In genomic region chr4:117097969-117098763, GRCm38 (mm10) we compare ENCODE assay signal across 10 mouse cellular contexts. TPM values are rescaled to one million over a fixed set of nuclear protein-coding genes. Genes with fewer than 3 reads are reported as not detected.
DNase-seq lines count a peak whose midpoint lies in the region; ATAC-seq and TF ChIP-seq lines count a peak whose summit lies in the region.
"Had no signal": no experiment of that assay in that cellular context is flagged by ENCODE, and none has a peak within 500 bp of the region (broad histone marks: within the 10 kb centered on the region; RNA-seq: fewer than 3 reads in every experiment).

No protein-coding gene starts in this region.

- no peak for TF ChIP-seq CTCF in forebrain, postnatal 0 days (IDR thresholded peaks at IDR 0.05; ENCODE audit: low read depth)

- H3K36me3 ChIP-seq in heart, embryonic 13.5 days: no peaks in the 10 kb centered on the region
- H3K36me3 ChIP-seq in heart, embryonic 10.5 days: peaks cover 4% of the 10 kb centered on the region; the same call in 1 of the 2 replicates
- peaks cover 8% of the 10 kb centered on the region for H3K36me3 ChIP-seq in ES-E14 (ENCODE audit: control insufficient read depth, insufficient read depth, low read length, poor library complexity, severe bottlenecking)
- peaks cover 2% of the 10 kb centered on the region; the same call in 1 of the 2 replicates for H3K36me3 ChIP-seq in forebrain, postnatal 0 days (ENCODE audit: insufficient read depth)
- H3K36me3 ChIP-seq in midbrain, embryonic 11.5 days (ENCODE audit: control insufficient read depth, insufficient read depth, low read length): no peaks in the 10 kb centered on the region
- H3K36me3 ChIP-seq: liver, embryonic 15.5 days had no signal

- peaks cover 7% of the 10 kb centered on the region; the same call in 1 of the 2 replicates for H3K27me3 ChIP-seq in heart, embryonic 13.5 days (replicated peaks)
- peaks cover 3% of the 10 kb centered on the region; the same call in 1 of the 2 replicates for H3K27me3 ChIP-seq in heart, embryonic 10.5 days (ENCODE audit: insufficient read depth, poor library complexity, severe bottlenecking)
- H3K27me3 ChIP-seq in forebrain, postnatal 0 days (ENCODE audit: insufficient read depth, low read length): no peaks in the 10 kb centered on the region
- peaks cover 9% of the 10 kb centered on the region for H3K27me3 ChIP-seq in midbrain, embryonic 11.5 days (ENCODE audit: control insufficient read depth, insufficient read depth, low read length)

- intact Hi-C loops in left cerebral cortex, postnatal 10 days (cut with DNase I): loop anchor here (5.0 kb wide), 1 partner anchor 46 kb away; no protein-coding TSS in a partner anchor
- intact Hi-C loops in left cerebral cortex, postnatal 36 days (cut with DNase I): no loop called here

- no peaks in the 10 kb centered on the region for H3K9me3 ChIP-seq in heart, embryonic 13.5 days
- no peaks in the 10 kb centered on the region for H3K9me3 ChIP-seq in heart, embryonic 10.5 days
- H3K9me3 ChIP-seq in ES-E14 (ENCODE audit: control insufficient read depth, insufficient read depth, low read depth, low read length): no peaks in the 10 kb centered on the region
- no peaks in the 10 kb centered on the region for H3K9me3 ChIP-seq in forebrain, postnatal 0 days (ENCODE audit: low read length)
- no peaks in the 10 kb centered on the region for H3K9me3 ChIP-seq in midbrain, embryonic 11.5 days (ENCODE audit: control insufficient read depth, low read length)
- H3K9me3 ChIP-seq: liver, embryonic 15.5 days had no signal

- DNase-seq in heart, embryonic 10.5 days (ENCODE audit: low spot score): no peak
- no peak for DNase-seq in ES-E14 (ENCODE audit: low read depth, low spot score)
- DNase-seq in forebrain, postnatal 0 days: no peak
- peak; percentile 83 for DNase-seq in midbrain, embryonic 11.5 days (ENCODE audit: low spot score, missing footprints)
- DNase-seq in urinary bladder, postnatal 4 days (ENCODE audit: low spot score in 2 of 2): no peak
- no peak for DNase-seq in left cerebral cortex, postnatal 10 days (ENCODE audit: extremely low spot score in 1 of 2, low spot score in 2 of 2)
- DNase-seq in left cerebral cortex, postnatal 36 days (ENCODE audit: low spot score in 2 of 2): no peak

- H3K4me3 ChIP-seq in heart, embryonic 13.5 days: peak overlapping the region; percentile 61; the same call in 1 of the 2 replicates
- no peak overlapping the region for H3K4me3 ChIP-seq in heart, embryonic 10.5 days
- no peak overlapping the region; a peak in 1 of 4 replicates for H3K4me3 ChIP-seq in ES-E14 (ENCODE audit: insufficient read depth in 1 of 2, low read depth in 1 of 2, low read length in 2 of 2, poor library complexity in 1 of 2, severe bottlenecking in 1 of 2)
- H3K4me3 ChIP-seq in forebrain, postnatal 0 days (ENCODE audit: low read depth, low read length): no peak overlapping the region
- no peak overlapping the region; the same call in 1 of the 2 replicates for H3K4me3 ChIP-seq in midbrain, embryonic 11.5 days (ENCODE audit: low read depth, low read length)
- H3K4me3 ChIP-seq: heart, adult 2 months; liver, embryonic 15.5 days had no signal

- in situ Hi-C loops in ES-E14 (cut with MboI; ENCODE audit: low sequenced_read_pairs in 2 of 2, unreplicated experiment in 2 of 2): no loop called here

- no peak overlapping the region for H3K9ac ChIP-seq in heart, embryonic 13.5 days
- no peak overlapping the region for H3K9ac ChIP-seq in ES-E14 (ENCODE audit: insufficient read depth, low read depth, low read length, poor library complexity, severe bottlenecking)
- H3K9ac ChIP-seq in forebrain, postnatal 0 days: no peak overlapping the region
- H3K9ac ChIP-seq in midbrain, embryonic 11.5 days (ENCODE audit: low read length): no peak overlapping the region
- H3K9ac ChIP-seq: liver, embryonic 15.5 days had no signal

- ATAC-seq in heart, embryonic 13.5 days (ENCODE audit: extremely low read depth, insufficient number of reproducible peaks, low FRiP score, low TSS enrichment): no peak
- no peak for ATAC-seq in forebrain, postnatal 0 days
- ATAC-seq in midbrain, embryonic 11.5 days (ENCODE audit: low FRiP score): no peak

- peak overlapping the region; percentile 80; the same call in 1 of the 2 replicates for H3K27ac ChIP-seq in heart, embryonic 13.5 days (replicated peaks)
- no peak overlapping the region for H3K27ac ChIP-seq in heart, embryonic 10.5 days
- peak overlapping the region; percentile 55; the same call in 1 of the 2 replicates for H3K27ac ChIP-seq in ES-E14 (ENCODE audit: insufficient read depth, low read depth, low read length, poor library complexity, severe bottlenecking)
- H3K27ac ChIP-seq in forebrain, postnatal 0 days (ENCODE audit: low read depth, low read length): no peak overlapping the region
- H3K27ac ChIP-seq in midbrain, embryonic 11.5 days (ENCODE audit: low read depth, low read length): no peak overlapping the region
- H3K27ac ChIP-seq: heart, adult 2 months; liver, embryonic 15.5 days had no signal

- WGBS in heart, embryonic 13.5 days: 63% methylated on average over 8 of the region's 8 CpGs
- 70% methylated on average over 8 of the region's 8 CpGs for WGBS in heart, embryonic 10.5 days
- WGBS in forebrain, postnatal 0 days: 64% methylated on average over 8 of the region's 8 CpGs
- WGBS in midbrain, embryonic 11.5 days: 49% methylated on average over 8 of the region's 8 CpGs

- peaks cover 25% of the 10 kb centered on the region for H3K4me1 ChIP-seq in heart, embryonic 13.5 days
- H3K4me1 ChIP-seq in heart, embryonic 10.5 days: peaks cover 24% of the 10 kb centered on the region
- peaks cover 5 to 23% of the 10 kb centered on the region in 2 experiments; a peak in 3 of 4 replicates for H3K4me1 ChIP-seq in ES-E14 (ENCODE audit: control insufficient read depth in 2 of 2, insufficient read depth in 2 of 2, low read length in 2 of 2, poor library complexity in 1 of 2)
- peaks cover 9% of the 10 kb centered on the region; the same call in 1 of the 2 replicates for H3K4me1 ChIP-seq in forebrain, postnatal 0 days (ENCODE audit: insufficient read depth)
- peaks cover 23% of the 10 kb centered on the region for H3K4me1 ChIP-seq in midbrain, embryonic 11.5 days (ENCODE audit: control insufficient read depth, insufficient read depth, low read length)

- peak overlapping the region; percentile 90 for H3K4me2 ChIP-seq in heart, embryonic 13.5 days
- peak overlapping the region; percentile 97 for H3K4me2 ChIP-seq in forebrain, postnatal 0 days (ENCODE audit: low read depth)
- H3K4me2 ChIP-seq in midbrain, embryonic 11.5 days: peak overlapping the region; percentile 3; the same call in 1 of the 2 replicates
- H3K4me2 ChIP-seq: liver, embryonic 15.5 days had no signal

RNA-seq across cellular contexts. Expression of gene Ptch2, which starts 2.3 kb away (rescaled TPM):
- 3.1 and 3.6 TPM in 2 replicates for polyA plus RNA-seq in heart, embryonic 13.5 days (2015; fragmentation: Nextera tagmentation; extraction: Ambion mirVana)
- 2.9 and 3.5 TPM in 2 replicates for polyA plus RNA-seq in heart, embryonic 10.5 days (2016; fragmentation: Nextera tagmentation; extraction: Ambion mirVana)
- 28.2 and 80.0 TPM in 2 replicates for total RNA-seq in ES-E14 (2012; rRNA removed)
- 4.0 and 8.6 TPM in 2 replicates for total RNA-seq in forebrain, postnatal 0 days (2014; rRNA removed)
- 0.96 and 1.9 TPM in 2 replicates for polyA plus RNA-seq in forebrain, postnatal 0 days (2015; fragmentation: Nextera tagmentation; extraction: Ambion mirVana)
- 3.6 and 5.0 TPM in 2 replicates for polyA plus RNA-seq in midbrain, embryonic 11.5 days (2014; fragmentation: Nextera tagmentation; extraction: Ambion mirVana)
- total RNA-seq in left cerebral cortex, postnatal 10 days (2021): 1 to 10 TPM; 2.4 to 3.4 TPM
- total RNA-seq in left cerebral cortex, postnatal 36 days (2021): 1 to 10 TPM; 1.4 to 1.9 TPM

RNA-seq across cellular contexts. Expression of gene Btbd19, which starts 27.4 kb away (rescaled TPM):
- 2.8 and 3.1 TPM in 2 replicates for polyA plus RNA-seq in heart, embryonic 13.5 days (2015; fragmentation: Nextera tagmentation; extraction: Ambion mirVana)
- 2.5 and 4.9 TPM in 2 replicates for polyA plus RNA-seq in heart, embryonic 10.5 days (2016; fragmentation: Nextera tagmentation; extraction: Ambion mirVana)
- total RNA-seq in ES-E14 (2012; rRNA removed): 51.2 and 87.1 TPM in 2 replicates
- total RNA-seq in forebrain, postnatal 0 days (2014; rRNA removed): 5.5 and 11.4 TPM in 2 replicates
- 4.1 and 6.0 TPM in 2 replicates for polyA plus RNA-seq in forebrain, postnatal 0 days (2015; fragmentation: Nextera tagmentation; extraction: Ambion mirVana)
- 2.7 and 3.8 TPM in 2 replicates for polyA plus RNA-seq in midbrain, embryonic 11.5 days (2014; fragmentation: Nextera tagmentation; extraction: Ambion mirVana)
- total RNA-seq in left cerebral cortex, postnatal 10 days (2021): 10 to 100 TPM; 11.9 to 12.0 TPM
- total RNA-seq in left cerebral cortex, postnatal 36 days (2021): 10 to 100 TPM; 12.2 to 12.5 TPM

RNA-seq across cellular contexts. Expression of gene Tctex1d4, which starts 28.4 kb away (rescaled TPM):
- polyA plus RNA-seq in heart, embryonic 13.5 days (2015; fragmentation: Nextera tagmentation; extraction: Ambion mirVana): not detected in 2 replicates
- not detected in 2 replicates for polyA plus RNA-seq in heart, embryonic 10.5 days (2016; fragmentation: Nextera tagmentation; extraction: Ambion mirVana)
- 0.49 and 1.2 TPM in 2 replicates for total RNA-seq in ES-E14 (2012; rRNA removed)
- 3.1 and 6.2 TPM in 2 replicates for total RNA-seq in forebrain, postnatal 0 days (2014; rRNA removed)
- 1.3 and 1.7 TPM in 2 replicates for polyA plus RNA-seq in forebrain, postnatal 0 days (2015; fragmentation: Nextera tagmentation; extraction: Ambion mirVana)
- not detected in 2 replicates for polyA plus RNA-seq in midbrain, embryonic 11.5 days (2014; fragmentation: Nextera tagmentation; extraction: Ambion mirVana)
- total RNA-seq in left cerebral cortex, postnatal 10 days (2021): under 1 TPM in 1 of 2 experiments, not detected in 1; 0.47 TPM
- not detected for total RNA-seq in left cerebral cortex, postnatal 36 days (2021)
- total RNA-seq: heart, adult 2 months had no signal

RNA-seq across cellular contexts. Expression of gene Plk3, which starts 35.6 kb away (rescaled TPM):
- polyA plus RNA-seq in heart, embryonic 13.5 days (2015; fragmentation: Nextera tagmentation; extraction: Ambion mirVana): 2.1 TPM in 2 replicates
- 1.5 and 2.4 TPM in 2 replicates for polyA plus RNA-seq in heart, embryonic 10.5 days (2016; fragmentation: Nextera tagmentation; extraction: Ambion mirVana)
- total RNA-seq in ES-E14 (2012; rRNA removed): 26.7 and 28.3 TPM in 2 replicates
- total RNA-seq in forebrain, postnatal 0 days (2014; rRNA removed): 10.2 and 16.9 TPM in 2 replicates
- polyA plus RNA-seq in forebrain, postnatal 0 days (2015; fragmentation: Nextera tagmentation; extraction: Ambion mirVana): 14.4 and 18.2 TPM in 2 replicates
- 28.0 and 32.8 TPM in 2 replicates for polyA plus RNA-seq in midbrain, embryonic 11.5 days (2014; fragmentation: Nextera tagmentation; extraction: Ambion mirVana)
- total RNA-seq in left cerebral cortex, postnatal 10 days (2021): 10 to 100 TPM; 17.7 to 19.9 TPM
- 10 to 100 TPM; 12.0 to 13.9 TPM for total RNA-seq in left cerebral cortex, postnatal 36 days (2021)

RNA-seq across cellular contexts. Expression of gene Rps8, which starts 57.9 kb away (rescaled TPM):
- polyA plus RNA-seq in heart, embryonic 13.5 days (2015; fragmentation: Nextera tagmentation; extraction: Ambion mirVana): 616 and 654 TPM in 2 replicates
- 638 and 783 TPM in 2 replicates for polyA plus RNA-seq in heart, embryonic 10.5 days (2016; fragmentation: Nextera tagmentation; extraction: Ambion mirVana)
- 3,133 and 3,400 TPM in 2 replicates for total RNA-seq in ES-E14 (2012; rRNA removed)
- total RNA-seq in forebrain, postnatal 0 days (2014; rRNA removed): 784 and 1,295 TPM in 2 replicates
- polyA plus RNA-seq in forebrain, postnatal 0 days (2015; fragmentation: Nextera tagmentation; extraction: Ambion mirVana): 481 and 630 TPM in 2 replicates
- polyA plus RNA-seq in midbrain, embryonic 11.5 days (2014; fragmentation: Nextera tagmentation; extraction: Ambion mirVana): 780 and 794 TPM in 2 replicates
- 100 to 1,000 TPM; 554 to 567 TPM for total RNA-seq in left cerebral cortex, postnatal 10 days (2021)
- 100 to 1,000 TPM; 465 to 510 TPM for total RNA-seq in left cerebral cortex, postnatal 36 days (2021)

Comparison
In these comparisons a context has a peak if more than half of its experiments do, and no peak if none do; other contexts are left out.
1. H3K27ac ChIP-seq: peak in heart, embryonic 13.5 days (single experiment) and ES-E14 (single experiment); none in heart, embryonic 10.5 days (single experiment), forebrain, postnatal 0 days (single experiment) and midbrain, embryonic 11.5 days (single experiment).
2. H3K4me2 ChIP-seq: peak in every context shown above with its lines; median percentile 97 in forebrain, postnatal 0 days; 90 in heart, embryonic 13.5 days; 3 in midbrain, embryonic 11.5 days.